Mouse (Mus musculus) embryonic facial prominence, embryonic 14.5 days (tissue): ENCODE results near the gene Helt. TPM values are rescaled to one million over a fixed set of nuclear protein-coding genes. Genes with fewer than 3 reads are reported as not detected.

ENCODE experiments used
- polyA plus RNA-seq: library from polyadenylated mRNA; unstranded; fragments of >200 nt; fragmentation: Nextera tagmentation; extraction: Ambion mirVana; gene quantifications from 2 replicates; pipeline ENCODE4 v1.2.1, GENCODE M21; 2014

The Helt gene
- polyA plus RNA-seq, 1 experiment from 2014 or later = 0.72 TPM

Other genes with a start within 250 kb of the Helt start
- gene Cfap97, start 142.9 kb downstream of the Helt start, polyA plus RNA-seq = 22.9 and 26.0 TPM in 2 replicates
- 9.6 and 9.8 TPM in 2 replicates for gene Snx25, start 142.5 kb downstream of the Helt start, polyA plus RNA-seq
- 580 and 582 TPM in 2 replicates for gene Slc25a4, start 83.4 kb downstream of the Helt start, polyA plus RNA-seq
- 30.0 and 33.9 TPM in 2 replicates for gene Acsl1, start 176.4 kb upstream of the Helt start, polyA plus RNA-seq